Mouse (Mus musculus) MEL (cell line): Measurements from ENCODE around the gene Prdm9. TPM values are rescaled to one million over a fixed set of nuclear protein-coding genes. Genes with fewer than 3 reads are reported as not detected.

Experiments
- DNase-seq: peaks from one replicate; pipeline ENCODE4 v3.0.0; 2011; ENCODE audit warnings: low read depth, low spot score
- H3K27ac ChIP-seq: 2 replicates; pipeline ENCODE4 v1.5.1; 2012; ENCODE audit warnings: low read depth, mild to moderate bottlenecking, control low read depth, low read length, moderate library complexity; ENCODE audit not compliant: control insufficient read depth
- H3K27me3 ChIP-seq, 2 experiments: fragments of 150-350 bp in 1 of 2; sonication (generic) in 1 of 2; 2 replicates each; pipeline ENCODE4 v1.6.1; 2012; ENCODE audit warnings: low read length in 2 of 2, mild to moderate bottlenecking in 2 of 2, improper control_type of control experiment in 1 of 2, moderate library complexity in 1 of 2; ENCODE audit not compliant: insufficient read depth in 2 of 2, control insufficient read depth in 1 of 2
- H3K36me3 ChIP-seq, 2 experiments: 2 replicates each; pipeline ENCODE4 v1.6.1; 2012 to 2014; ENCODE audit warnings: low read length in 2 of 2, improper control_type of control experiment in 1 of 2, inconsistent platforms in 1 of 2, mild to moderate bottlenecking in 1 of 2; ENCODE audit not compliant: insufficient read depth in 2 of 2, control insufficient read depth in 1 of 2
- H3K4me1 ChIP-seq, 2 experiments: fragments of 150-350 bp in 1 of 2; sonication (generic) in 1 of 2; 2 replicates each; pipeline ENCODE4 v1.6.1; 2012; ENCODE audit warnings: low read length in 2 of 2, improper control_type of control experiment in 1 of 2, mild to moderate bottlenecking in 1 of 2; ENCODE audit not compliant: insufficient read depth in 2 of 2, control insufficient read depth in 1 of 2
- H3K4me3 ChIP-seq, 2 experiments: fragments of 150-350 bp in 1 of 2; sonication (generic) in 1 of 2; 2 replicates each; pipeline ENCODE4 v1.5.1; 2012; ENCODE audit warnings: low read depth in 2 of 2, low read length in 2 of 2, mild to moderate bottlenecking in 2 of 2, moderate library complexity in 2 of 2, control low read depth in 1 of 2, improper control_type of control experiment in 1 of 2; ENCODE audit not compliant: control insufficient read depth in 1 of 2, insufficient read depth in 1 of 2
- H3K79me2 ChIP-seq: 2 replicates; pipeline ENCODE4 v1.6.1; 2012; ENCODE audit warnings: mild to moderate bottlenecking, low read length, moderate library complexity; ENCODE audit not compliant: control insufficient read depth, poor library complexity, insufficient read depth
- H3K9ac ChIP-seq: 2 replicates; pipeline ENCODE4 v1.6.1; 2012; ENCODE audit warnings: low read depth, mild to moderate bottlenecking, control low read depth, low read length, moderate library complexity; ENCODE audit not compliant: control insufficient read depth, poor library complexity, severe bottlenecking
- H3K9me3 ChIP-seq: fragments of 150-350 bp; sonication (generic); replicated peaks from 2 replicates; pipeline ENCODE4 v1.6.1; 2012; ENCODE audit warnings: mild to moderate bottlenecking, low read length, improper control_type of control experiment, moderate library complexity; ENCODE audit not compliant: insufficient read depth
- BHLHE40 ChIP-seq: IDR thresholded peaks from 2 replicates; pipeline ENCODE4 v1.6.1; 2012; ENCODE audit warnings: low read depth, mild to moderate bottlenecking, inconsistent platforms, low read length, improper control_type of control experiment, borderline replicate concordance
- CHD1 ChIP-seq: IDR thresholded peaks from 2 replicates; pipeline ENCODE4 v1.6.1; 2012; ENCODE audit warnings: low read depth, mild to moderate bottlenecking, inconsistent platforms, low read length, improper control_type of control experiment
- CHD2 ChIP-seq: IDR thresholded peaks from 2 replicates; pipeline ENCODE4 v1.6.1; 2011; ENCODE audit warnings: low read length, improper control_type of control experiment
- E2F4 ChIP-seq: IDR thresholded peaks from 2 replicates; pipeline ENCODE4 v1.6.1; 2011; ENCODE audit warnings: low read depth, low read length, improper control_type of control experiment, borderline replicate concordance
- EP300 ChIP-seq, 2 experiments: IDR thresholded peaks; 2 replicates each; pipeline ENCODE4 v1.6.1; 2011; ENCODE audit warnings: improper control_type of control experiment in 2 of 2, low read length in 2 of 2, low read depth in 1 of 2, mild to moderate bottlenecking in 1 of 2
- GABPA ChIP-seq: IDR thresholded peaks from 2 replicates; pipeline ENCODE4 v1.6.1; 2012; ENCODE audit warnings: low read depth, mild to moderate bottlenecking, inconsistent platforms, low read length, improper control_type of control experiment, moderate library complexity
- GATA1 ChIP-seq: IDR thresholded peaks from 2 replicates; pipeline ENCODE4 v1.6.1; 2011; ENCODE audit warnings: low read depth, low read length, improper control_type of control experiment
- HCFC1 ChIP-seq: IDR thresholded peaks from 2 replicates; pipeline ENCODE4 v1.6.1; 2012; ENCODE audit warnings: low read depth, mild to moderate bottlenecking, inconsistent platforms, low read length, improper control_type of control experiment, moderate library complexity
- KAT2A ChIP-seq: conservative IDR thresholded peaks from 2 replicates; pipeline ENCODE4 v1.6.1; 2012; ENCODE audit warnings: low read depth, low read length, improper control_type of control experiment, inconsistent platforms
- MAFK ChIP-seq: IDR thresholded peaks from 2 replicates; pipeline ENCODE4 v1.6.1; 2011; ENCODE audit warnings: low read depth, mild to moderate bottlenecking, low read length, improper control_type of control experiment, borderline replicate concordance
- MAX ChIP-seq: IDR thresholded peaks from 2 replicates; pipeline ENCODE4 v1.6.1; 2011; ENCODE audit warnings: low read length, improper control_type of control experiment
- MEF2A ChIP-seq: IDR thresholded peaks from 2 replicates; pipeline ENCODE4 v1.6.1; 2014; ENCODE audit warnings: low read depth, mild to moderate bottlenecking, inconsistent platforms, low read length, improper control_type of control experiment; ENCODE audit not compliant: poor library complexity, insufficient replicate concordance, severe bottlenecking; ENCODE audit errors: extremely low read depth
- MXI1 ChIP-seq: IDR thresholded peaks from 2 replicates; pipeline ENCODE4 v1.6.1; 2011; ENCODE audit warnings: mild to moderate bottlenecking, low read depth, low read length, improper control_type of control experiment
- MYC ChIP-seq: IDR thresholded peaks from 2 replicates; pipeline ENCODE4 v1.6.1; 2011; ENCODE audit warnings: low read depth, mild to moderate bottlenecking, low read length, improper control_type of control experiment, moderate library complexity
- NELFE ChIP-seq: IDR thresholded peaks from 2 replicates; pipeline ENCODE4 v1.6.1; 2011; ENCODE audit warnings: low read depth, low read length, improper control_type of control experiment
- NRF1 ChIP-seq: IDR thresholded peaks from 2 replicates; pipeline ENCODE4 v1.6.1; 2014; ENCODE audit warnings: low read depth, mild to moderate bottlenecking, inconsistent platforms, low read length, improper control_type of control experiment, moderate library complexity; ENCODE audit not compliant: poor library complexity, insufficient read depth, severe bottlenecking
- POLR2A ChIP-seq, 2 experiments: IDR thresholded peaks; 2 replicates each; pipeline ENCODE4 v1.6.1; 2011 to 2012; ENCODE audit warnings: low read length in 2 of 2, mild to moderate bottlenecking in 2 of 2, control low read depth in 1 of 2, improper control_type of control experiment in 1 of 2, low read depth in 1 of 2, moderate library complexity in 1 of 2; ENCODE audit not compliant: control insufficient read depth in 1 of 2, insufficient read depth in 1 of 2, poor library complexity in 1 of 2
- RCOR1 ChIP-seq: IDR thresholded peaks from 2 replicates; pipeline ENCODE4 v1.6.1; 2012; ENCODE audit warnings: low read depth, mild to moderate bottlenecking, inconsistent platforms, low read length, improper control_type of control experiment
- SIN3A ChIP-seq: IDR thresholded peaks from 2 replicates; pipeline ENCODE4 v1.6.1; 2012; ENCODE audit warnings: low read length, improper control_type of control experiment, inconsistent platforms
- SMC3 ChIP-seq: IDR thresholded peaks from 2 replicates; pipeline ENCODE4 v1.6.1; 2011; ENCODE audit warnings: low read depth, low read length, improper control_type of control experiment
- TBP ChIP-seq: IDR thresholded peaks from 2 replicates; pipeline ENCODE4 v1.8.0; 2011; ENCODE audit warnings: low read depth, low read length, improper control_type of control experiment
- TCF12 ChIP-seq: IDR thresholded peaks from 2 replicates; pipeline ENCODE4 v1.6.1; 2014; ENCODE audit warnings: low read depth, mild to moderate bottlenecking, inconsistent platforms, low read length, improper control_type of control experiment, moderate library complexity
- UBTF ChIP-seq: IDR thresholded peaks from 2 replicates; pipeline ENCODE4 v1.6.1; 2012; ENCODE audit warnings: low read depth, mild to moderate bottlenecking, inconsistent platforms, low read length, improper control_type of control experiment, moderate library complexity, borderline replicate concordance; ENCODE audit not compliant: insufficient read depth
- USF1 ChIP-seq: IDR thresholded peaks from 2 replicates; pipeline ENCODE4 v1.6.1; 2014; ENCODE audit warnings: low read depth, mild to moderate bottlenecking, inconsistent platforms, low read length, improper control_type of control experiment, moderate library complexity
- USF2 ChIP-seq, 2 experiments: IDR thresholded peaks; 2 replicates each; pipeline ENCODE4 v1.6.1; 2011 to 2012; ENCODE audit warnings: improper control_type of control experiment in 2 of 2, low read length in 2 of 2, borderline replicate concordance in 1 of 2, inconsistent platforms in 1 of 2, low read depth in 1 of 2, mild to moderate bottlenecking in 1 of 2; ENCODE audit not compliant: insufficient read depth in 1 of 2
- ZC3H11A ChIP-seq: IDR thresholded peaks from 2 replicates; pipeline ENCODE4 v1.6.1; 2012; ENCODE audit warnings: low read depth, mild to moderate bottlenecking, inconsistent platforms, low read length, improper control_type of control experiment
- ZKSCAN1 ChIP-seq: IDR thresholded peaks from 2 replicates; pipeline ENCODE4 v1.6.1; 2012; ENCODE audit warnings: low read depth, mild to moderate bottlenecking, inconsistent platforms, low read length, improper control_type of control experiment, moderate library complexity
- ZMIZ1 ChIP-seq: IDR thresholded peaks from 2 replicates; pipeline ENCODE4 v1.6.1; 2012; ENCODE audit warnings: low read depth, mild to moderate bottlenecking, inconsistent platforms, low read length, improper control_type of control experiment, moderate library complexity
- ZNF384 ChIP-seq: IDR thresholded peaks from 2 replicates; pipeline ENCODE4 v1.6.1; 2012; ENCODE audit warnings: low read depth, mild to moderate bottlenecking, inconsistent platforms, low read length, improper control_type of control experiment
- polyA plus RNA-seq, 2 experiments: library from polyadenylated mRNA; stranded (reverse) in 1 of 2; unstranded in 1 of 2; fragments of >175 nt in 1 of 2; fragments of >200 nt in 1 of 2; gene quantifications; 2 replicates each; pipeline versions ENCODE4 v1.2.1 to v1.2.4; 2012; ENCODE audit warnings: low replicate concordance in 2 of 2, low read depth in 1 of 2; ENCODE audit not compliant: insufficient read length in 2 of 2, insufficient read depth in 1 of 2, missing spikeins in 1 of 2
- total RNA-seq: library from RNA; depleted of rRNA; stranded (reverse); fragments of 300-350 nt; gene quantifications from 2 replicates; pipeline ENCODE4 v1.2.3, GENCODE M21; 2012

Prdm9 gene
- total and polyA plus RNA-seq, 3 experiments = 1.6 to 42.2 (median 3.5) TPM

DNA sequence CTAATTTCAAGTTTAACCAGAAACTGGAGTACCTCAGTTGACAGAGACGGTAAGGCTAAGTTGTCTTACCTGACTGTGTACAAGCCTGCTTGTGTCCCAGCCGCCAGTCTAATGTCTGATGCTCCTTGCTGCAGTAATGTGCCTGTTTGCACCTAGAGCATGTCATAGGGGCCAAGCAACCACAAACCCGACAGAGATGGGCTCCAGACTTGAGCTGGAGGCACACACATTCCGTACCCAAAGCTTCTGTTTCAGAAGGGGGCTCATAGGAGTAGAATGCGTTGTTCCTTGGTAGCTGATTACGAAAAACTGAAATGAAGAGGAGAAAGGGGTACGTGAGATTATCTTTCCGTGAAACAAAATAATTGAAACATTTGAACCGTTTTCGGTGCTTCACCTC, 37.9 kb downstream of the Prdm9 start:
- H3K9me3 ChIP-seq = no peaks in the 10 kb centered on the region
- no peaks in the 10 kb centered on the region for H3K27me3 ChIP-seq
- peak; percentile 60 for DNase-seq
- H3K9ac ChIP-seq = peak overlapping the region; percentile 78
- H3K4me1 ChIP-seq = peaks cover 24 to 29% of the 10 kb centered on the region in 2 experiments
- H3K36me3 ChIP-seq = peaks cover 28 to 49% of the 10 kb centered on the region in 2 experiments
- peak overlapping the region; percentile 66 for H3K27ac ChIP-seq
- TF ChIP-seq CHD2 = no peak
- no peak for TF ChIP-seq SMC3
- no peak for TF ChIP-seq USF2 (IDR thresholded peaks at IDR 0.05; ENCODE audit: borderline replicate concordance in 1 of 2, insufficient read depth in 1 of 2, low read depth in 1 of 2, low read length in 2 of 2)
- TF ChIP-seq USF1 = no peak
- TF ChIP-seq POLR2A (IDR thresholded peaks at IDR 0.05; ENCODE audit: control insufficient read depth in 1 of 2, insufficient read depth in 1 of 2, low read depth in 1 of 2, low read length in 2 of 2, poor library complexity in 1 of 2) = no peak; a peak in 1 of 4 replicates
- TF ChIP-seq ZNF384 = no peak
- TF ChIP-seq NRF1 = no peak
- no peak for TF ChIP-seq SIN3A
- no peak for TF ChIP-seq CHD1
- no peak for TF ChIP-seq MAFK
- TF ChIP-seq ZMIZ1 = no peak
- TF ChIP-seq NELFE = no peak
- no peak for TF ChIP-seq TBP
- TF ChIP-seq MYC = no peak
- no peak for TF ChIP-seq BHLHE40
- TF ChIP-seq GABPA = no peak
- no peak for TF ChIP-seq MAX
- no peak for TF ChIP-seq RCOR1
- peaks cover 18% of the 10 kb centered on the region for H3K79me2 ChIP-seq
- H3K4me3 ChIP-seq = peak overlapping the region; percentile 66 to 99

DNA sequence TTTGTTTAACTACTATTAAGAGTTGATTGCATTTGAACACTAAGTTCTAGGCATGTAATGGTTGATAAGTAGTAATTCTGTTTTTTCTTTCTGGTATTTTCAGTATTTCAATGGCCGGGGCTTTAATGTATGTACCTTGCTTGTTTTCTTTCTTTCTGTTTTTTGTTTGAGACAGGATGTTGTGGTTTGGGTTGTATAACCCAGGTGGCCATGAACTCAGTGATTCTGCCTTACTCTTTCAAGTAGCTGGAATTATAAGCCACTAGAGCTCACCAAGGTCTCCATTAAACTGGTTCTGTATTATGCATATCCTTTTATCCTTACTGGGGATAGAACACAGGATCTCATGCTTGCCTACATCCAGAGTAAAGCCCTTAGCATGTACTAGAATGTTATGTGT, 45.4 kb downstream of the Prdm9 start:
- H3K4me3 ChIP-seq = no peak overlapping the region
- H3K27me3 ChIP-seq = no peaks in the 10 kb centered on the region
- no peaks in the 10 kb centered on the region for H3K79me2 ChIP-seq
- H3K9ac ChIP-seq = no peak overlapping the region
- H3K9me3 ChIP-seq = no peaks in the 10 kb centered on the region
- no peaks in the 10 kb centered on the region for H3K4me1 ChIP-seq
- no peak overlapping the region for H3K27ac ChIP-seq
- no peak for DNase-seq
- TF ChIP-seq EP300 (IDR thresholded peaks at IDR 0.05; ENCODE audit: low read depth in 1 of 2, low read length in 2 of 2) (no peak), MXI1 (no peak), KAT2A (no peak), ZKSCAN1 (no peak), HCFC1 (no peak), SIN3A (no peak), E2F4 (no peak), MEF2A (no peak), BHLHE40 (no peak), RCOR1 (no peak), GATA1 (no peak), UBTF (no peak), MAFK (no peak), ZC3H11A (no peak), CHD2 (no peak), CHD1 (no peak), TCF12 (no peak)
- peaks cover 4 to 48% of the 10 kb centered on the region in 2 experiments for H3K36me3 ChIP-seq
